Mouse (Mus musculus) spleen, adult 2 months (tissue): ENCODE results near the gene Agap1. TPM values are rescaled to one million over a fixed set of nuclear protein-coding genes. Genes with fewer than 3 reads are reported as not detected.

Experiments
- DNase-seq, 2 experiments: peaks; one replicate each; pipeline versions ENCODE4 v3.0.0 to v3.0.0-alpha.2; 2012 to 2021; ENCODE audit warnings: low spot score in 2 of 2, low read depth in 1 of 2
- H3K27ac ChIP-seq: fragments of 200-500 bp; 2 replicates; pipeline ENCODE4 v1.5.1; 2012; ENCODE audit warnings: low read length, inconsistent platforms; ENCODE audit not compliant: insufficient read depth
- H3K27me3 ChIP-seq: fragments of 200-500 bp; 2 replicates; pipeline ENCODE4 v1.6.1; 2012; ENCODE audit warnings: mild to moderate bottlenecking, moderate library complexity, low read length, inconsistent platforms; ENCODE audit not compliant: control insufficient read depth, insufficient read depth
- H3K36me3 ChIP-seq: fragments of 200-500 bp; 2 replicates; pipeline ENCODE4 v1.6.1; 2012; ENCODE audit warnings: mild to moderate bottlenecking, low read length, inconsistent platforms; ENCODE audit not compliant: control insufficient read depth, insufficient read depth
- H3K4me1 ChIP-seq: fragments of 200-500 bp; 2 replicates; pipeline ENCODE4 v1.6.1; 2011; ENCODE audit warnings: inconsistent platforms; ENCODE audit not compliant: control insufficient read depth, insufficient read depth, insufficient read length
- H3K4me3 ChIP-seq: fragments of 200-500 bp; 2 replicates; pipeline ENCODE4 v1.5.1; 2011; ENCODE audit warnings: mild to moderate bottlenecking, inconsistent platforms; ENCODE audit not compliant: insufficient read depth, insufficient read length; ENCODE audit errors: extremely low read depth
- CTCF ChIP-seq: fragments of 200-500 bp; IDR thresholded peaks from 2 replicates; pipeline ENCODE4 v1.5.1; 2011; ENCODE audit warnings: mild to moderate bottlenecking, inconsistent platforms; ENCODE audit not compliant: insufficient read depth, insufficient read length, insufficient replicate concordance; ENCODE audit errors: extremely low read depth
- POLR2A ChIP-seq: fragments of 200-500 bp; IDR thresholded peaks from 2 replicates; pipeline ENCODE4 v1.6.1; 2011; ENCODE audit warnings: low read depth, low read length, inconsistent platforms
- WGBS: fragments of 180-500 bp; shearing (Covaris S2); methylation state at CpG from one replicate; pipeline ENCODE4 v1.1.7; 2018; 5-methylcytosine and 5-hydroxymethylcytosine counted together
- polyA plus RNA-seq: library from polyadenylated mRNA; depleted of rRNA; stranded (reverse); fragments of >200 nt; gene quantifications from 2 replicates; pipeline ENCODE4 v1.2.3, GENCODE M21; 2012

The Agap1 gene
- polyA plus RNA-seq, 1 experiment: 6.7 TPM

DNA sequence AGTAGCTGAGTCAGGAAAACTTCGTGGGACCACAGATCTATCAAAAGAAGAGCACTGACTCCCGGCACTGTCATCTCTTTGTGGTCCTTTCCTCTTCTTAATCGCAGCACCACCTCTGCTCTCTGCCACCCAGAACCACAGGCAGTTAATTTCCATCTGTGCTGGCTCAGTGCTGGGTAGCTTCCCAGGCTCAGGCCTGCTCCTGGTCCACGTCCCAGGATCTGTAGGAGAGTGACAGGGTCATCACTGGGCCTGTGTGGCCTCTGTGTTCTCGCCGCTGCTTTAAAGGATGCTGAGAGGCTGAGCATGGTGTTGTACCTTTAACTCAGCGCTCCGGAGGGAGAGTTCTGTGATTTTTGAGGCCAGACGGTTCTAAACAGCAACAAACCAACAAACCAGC lies 11.1 kb upstream of the Agap1 start:
- Histone ChIP-seq H3K4me1 (no peaks in the 10 kb centered on the region), H3K27ac (no peak overlapping the region), H3K36me3 (no peaks in the 10 kb centered on the region), H3K4me3 (no peak overlapping the region), H3K27me3 (no peaks in the 10 kb centered on the region)
- 78% methylated on average over 9 of the region's 9 CpGs for WGBS
- no peak for TF ChIP-seq POLR2A
- TF ChIP-seq CTCF: no peak
- DNase-seq: no peak

DNA sequence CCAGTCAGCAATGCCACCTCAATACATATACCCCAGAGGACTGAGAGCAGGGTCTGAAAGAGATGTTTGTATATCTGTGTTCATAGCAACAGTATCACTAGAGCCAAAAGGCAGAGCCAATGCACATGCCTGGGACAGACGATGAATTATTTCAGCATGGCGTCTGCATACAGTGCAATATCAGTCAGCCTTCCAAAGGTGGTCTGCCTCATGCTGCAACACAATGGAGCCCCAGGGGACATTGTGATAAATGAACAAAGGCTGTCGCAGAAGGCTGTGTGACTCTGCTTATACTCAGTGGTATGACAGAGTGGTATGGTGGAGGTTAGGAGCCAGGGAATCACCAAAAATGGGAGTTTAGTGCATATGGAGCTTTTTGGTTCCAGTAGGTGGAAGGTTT lies 10.6 kb upstream of the Agap1 start:
- no peak for TF ChIP-seq POLR2A
- TF ChIP-seq CTCF: no peak
- Histone ChIP-seq H3K4me3 (no peak overlapping the region), H3K36me3 (no peaks in the 10 kb centered on the region), H3K4me1 (no peaks in the 10 kb centered on the region), H3K27me3 (no peaks in the 10 kb centered on the region), H3K27ac (no peak overlapping the region)
- 91% methylated on average over 3 of the region's 3 CpGs for WGBS
- DNase-seq: no peak

DNA sequence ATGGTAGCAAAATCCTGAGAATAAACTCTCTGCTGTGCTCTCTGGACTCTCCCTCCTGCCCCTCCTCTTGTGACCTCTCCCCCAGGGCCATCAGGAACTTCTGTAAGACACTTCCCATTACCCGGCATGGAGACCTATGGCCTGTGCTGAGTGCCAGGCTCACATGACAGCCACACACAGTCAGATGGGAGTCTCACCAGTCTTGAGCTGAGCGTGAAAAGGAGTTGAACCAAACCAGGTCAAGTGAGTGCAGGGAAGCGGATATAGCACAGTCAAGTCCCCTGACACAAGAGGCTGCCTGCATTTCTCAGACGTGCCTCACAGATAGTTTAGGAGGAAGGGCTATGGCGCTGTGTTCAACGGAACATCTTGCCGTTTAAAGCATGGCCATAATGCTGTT lies 4.5 kb upstream of the Agap1 start:
- TF ChIP-seq CTCF: no peak
- no peak for TF ChIP-seq POLR2A
- H3K27ac ChIP-seq: no peak overlapping the region
- H3K27me3 ChIP-seq: peaks cover 4% of the 10 kb centered on the region; the same call in 1 of the 2 replicates
- H3K4me1 ChIP-seq: no peaks in the 10 kb centered on the region
- DNase-seq: no peak
- no peak overlapping the region for H3K4me3 ChIP-seq
- 86% methylated on average over 7 of the region's 7 CpGs for WGBS
- no peaks in the 10 kb centered on the region for H3K36me3 ChIP-seq

DNA sequence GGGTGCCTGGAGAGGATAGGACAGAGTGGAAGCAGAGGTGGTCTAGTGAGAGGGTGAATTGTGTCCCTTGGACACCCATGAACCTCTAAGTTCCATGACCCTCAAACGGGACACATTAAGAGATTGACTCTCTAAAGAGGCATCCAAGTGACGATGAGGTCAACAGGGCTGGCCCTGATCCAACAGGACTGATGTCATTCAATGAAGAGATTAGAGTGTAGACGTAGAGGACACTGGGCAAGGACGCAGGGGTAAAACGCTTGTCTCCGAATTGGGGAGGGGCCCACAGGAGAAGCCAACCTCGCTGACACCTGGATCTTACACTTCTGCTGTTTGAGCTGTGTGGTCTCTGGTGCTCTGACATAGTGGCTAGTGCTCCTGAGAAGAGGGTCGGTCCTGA lies 2.5 kb upstream of the Agap1 start:
- Histone ChIP-seq H3K27me3 (peaks cover 4% of the 10 kb centered on the region; the same call in 1 of the 2 replicates), H3K27ac (no peak overlapping the region), H3K4me3 (no peak overlapping the region), H3K4me1 (no peaks in the 10 kb centered on the region), H3K36me3 (no peaks in the 10 kb centered on the region)
- no peak for DNase-seq
- no peak for TF ChIP-seq POLR2A
- no peak for TF ChIP-seq CTCF
- 88% methylated on average over 8 of the region's 8 CpGs for WGBS

DNA sequence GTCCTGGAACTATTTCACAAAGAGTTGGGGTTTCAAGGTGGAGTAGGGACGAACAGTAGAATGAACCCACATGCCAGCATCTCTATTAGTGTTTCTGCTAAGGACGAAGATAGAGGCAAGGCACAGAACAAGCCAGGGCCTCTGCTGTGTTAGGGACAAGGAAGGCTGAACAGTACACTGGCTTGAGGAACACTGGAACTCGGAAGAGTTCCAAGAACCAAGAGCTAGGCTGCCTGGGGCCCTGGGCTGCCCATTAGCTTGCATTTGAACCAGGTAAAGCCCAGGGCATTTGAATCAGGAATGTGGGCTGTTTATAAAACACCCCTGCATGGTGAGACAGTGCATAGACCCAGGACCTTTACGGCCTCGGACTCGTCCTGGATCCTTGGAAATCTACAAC lies 940 bp upstream of the Agap1 start:
- no peak for DNase-seq

DNA sequence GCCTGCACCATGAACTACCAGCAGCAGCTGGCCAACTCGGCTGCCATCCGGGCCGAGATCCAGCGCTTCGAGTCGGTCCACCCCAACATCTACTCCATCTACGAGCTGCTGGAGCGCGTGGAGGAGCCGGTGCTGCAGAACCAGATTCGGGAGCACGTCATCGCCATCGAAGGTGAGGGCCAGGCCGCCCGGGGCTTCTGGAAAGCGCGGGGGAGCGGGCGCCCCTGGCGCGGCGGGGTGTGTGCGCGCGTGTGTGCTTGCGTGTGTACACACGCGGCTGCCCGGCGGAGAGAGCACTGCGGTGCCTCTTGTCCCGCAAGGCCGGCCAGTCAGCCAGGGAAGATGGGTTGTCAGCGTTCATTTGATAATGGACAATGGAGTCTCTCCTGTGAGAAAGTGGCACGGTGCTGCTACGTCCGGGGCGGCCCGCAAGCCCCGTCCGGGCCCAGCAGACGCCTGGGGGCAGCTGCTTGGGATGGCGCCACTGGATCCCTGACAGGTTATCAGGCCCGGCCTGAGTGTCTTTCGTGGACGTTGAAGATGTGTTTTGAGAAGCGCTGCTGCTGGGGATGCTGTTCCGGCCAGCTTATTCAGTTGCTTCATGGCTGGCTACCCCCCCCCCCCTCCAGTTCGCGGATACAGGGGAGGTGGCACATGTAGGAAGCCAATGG lies 950 bp downstream of the Agap1 start:
- no peak overlapping the region for H3K27ac ChIP-seq
- no peaks in the 10 kb centered on the region for H3K4me1 ChIP-seq
- WGBS: 2% methylated on average over 51 of the region's 51 CpGs
- peaks cover 4% of the 10 kb centered on the region; the same call in 1 of the 2 replicates for H3K27me3 ChIP-seq
- H3K36me3 ChIP-seq: no peaks in the 10 kb centered on the region
- no peak for TF ChIP-seq CTCF
- no peak for TF ChIP-seq POLR2A
- no peak for DNase-seq
- peak overlapping the region; percentile 48; the same call in 1 of the 2 replicates for H3K4me3 ChIP-seq

More for the DNA sequence above, 940 bp upstream of the Agap1 start:
- Histone ChIP-seq H3K4me3 (no peak overlapping the region), H3K4me1 (no peaks in the 10 kb centered on the region), H3K27ac (no peak overlapping the region), H3K27me3 (peaks cover 4% of the 10 kb centered on the region; the same call in 1 of the 2 replicates), H3K36me3 (no peaks in the 10 kb centered on the region)
- 54% methylated on average over 6 of the region's 6 CpGs for WGBS
- TF ChIP-seq CTCF (no peak), POLR2A (no peak)

DNA sequence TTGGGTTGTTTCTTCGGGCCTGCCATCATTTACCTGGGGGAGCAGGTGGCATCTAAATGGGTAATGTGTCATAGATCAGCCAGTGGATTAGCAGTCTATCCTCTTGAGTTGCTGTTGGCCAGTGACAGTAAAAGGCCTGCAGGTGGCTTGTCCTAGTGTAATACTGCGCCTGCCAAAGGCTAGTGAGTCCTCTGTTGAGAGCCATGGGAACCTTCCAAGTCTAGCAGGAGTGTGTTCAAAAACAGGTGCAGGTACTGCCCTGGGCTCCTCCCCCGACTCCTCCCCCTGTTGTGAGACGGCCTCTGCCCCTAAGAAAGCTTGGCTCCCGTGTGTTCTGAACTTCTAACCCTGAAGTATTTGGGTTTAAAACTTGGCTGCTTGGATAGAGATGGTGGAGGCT lies 1.9 kb downstream of the Agap1 start:
- WGBS: 51% methylated on average over 5 of the region's 5 CpGs
- Histone ChIP-seq H3K4me3 (no peak overlapping the region), H3K27me3 (peaks cover 4% of the 10 kb centered on the region; the same call in 1 of the 2 replicates), H3K36me3 (no peaks in the 10 kb centered on the region), H3K27ac (no peak overlapping the region), H3K4me1 (no peaks in the 10 kb centered on the region)
- TF ChIP-seq POLR2A (no peak), CTCF (no peak)
- DNase-seq: no peak
